Mouse (Mus musculus): ENCODE measurements around the gene Mmaa.

The Mmaa gene

GRCm38 (mm10) chr8:79222752-79223141 lies 72.0 kb downstream of the Mmaa start:
- no peak for DNase-seq (ENCODE audit: low read depth, low spot score)

- no peak for DNase-seq (ENCODE audit: low read depth, low spot score)
Measured at GRCm38 (mm10) chr8:79222106-79222751, 72.5 kb downstream of the Mmaa start.
